Mouse (Mus musculus) c-Kit-positive CD71-positive TER-119-negative erythroid progenitor cells, embryonic 14.5 days (primary cell): Measurements from ENCODE around the gene Sox1.

Experiments
- DNase-seq: peaks from one replicate; pipeline ENCODE4 v3.0.0-alpha.2; 2013; ENCODE audit warnings: low read depth

Sox1 gene

GRCm38 (mm10) chr8:12425906-12426305, 30.8 kb downstream of the Sox1 start:
- DNase-seq, result no peak

GRCm38 (mm10) chr8:12427346-12427745, 32.3 kb downstream of the Sox1 start:
- no peak for DNase-seq

- DNase-seq, result no peak
Observed at GRCm38 (mm10) chr8:12427886-12428799, 33.0 kb downstream of the Sox1 start.

GRCm38 (mm10) chr8:12428931-12429330, 33.8 kb downstream of the Sox1 start:
- DNase-seq, result no peak

GRCm38 (mm10) chr8:12429601-12430172, 34.6 kb downstream of the Sox1 start:
- DNase-seq, result no peak

- DNase-seq, result no peak
Observed at GRCm38 (mm10) chr8:12430173-12430899, 35.2 kb downstream of the Sox1 start.

- DNase-seq, result no peak
Observed at GRCm38 (mm10) chr8:12430900-12431737, 36.0 kb downstream of the Sox1 start.

- no peak for DNase-seq
Observed at GRCm38 (mm10) chr8:12431738-12432055, 36.6 kb downstream of the Sox1 start.

- no peak for DNase-seq
Observed at GRCm38 (mm10) chr8:12432546-12432945, 37.5 kb downstream of the Sox1 start.

- no peak for DNase-seq
Observed at GRCm38 (mm10) chr8:12434771-12435170, 39.7 kb downstream of the Sox1 start.

- no peak for DNase-seq
Observed at GRCm38 (mm10) chr8:12438021-12438420, 42.9 kb downstream of the Sox1 start.

GRCm38 (mm10) chr8:12439044-12439443, 43.9 kb downstream of the Sox1 start:
- DNase-seq, result no peak

GRCm38 (mm10) chr8:12439846-12440245, 44.8 kb downstream of the Sox1 start:
- no peak for DNase-seq

- DNase-seq, result no peak
Observed at GRCm38 (mm10) chr8:12440997-12441396, 45.9 kb downstream of the Sox1 start.

- no peak for DNase-seq
Observed at GRCm38 (mm10) chr8:12445258-12445657, 50.2 kb downstream of the Sox1 start.

- DNase-seq, result no peak
Observed at GRCm38 (mm10) chr8:12445926-12446680, 51.0 kb downstream of the Sox1 start.
